Mouse (Mus musculus) megakaryocyte-erythroid progenitor cell, adult 5-6 weeks (primary cell): ENCODE measurements around the gene Utrn. TPM values are rescaled to one million over a fixed set of nuclear protein-coding genes. Genes with fewer than 3 reads are reported as not detected.

Source experiments
- ATAC-seq: replicated peaks from 2 replicates; pipeline ENCODE4 v1.8.0; 2016; ENCODE audit warnings: mild to moderate bottlenecking, inconsistent platforms; ENCODE audit not compliant: severe bottlenecking, poor library complexity, low FRiP score, low TSS enrichment
- total RNA-seq, 2 experiments: library from RNA; stranded (forward) in 1 of 2; stranded (reverse) in 1 of 2; fragments of 200-1000, 215-1000 nt in 1 of 2; fragments of >200 nt in 1 of 2; fragmentation: Nextera tagmentation in 1 of 2; gene quantifications; 2 replicates each; pipeline ENCODE4 v1.2.3; 2014 to 2017

Gene Utrn
- total RNA-seq (2014; fragmentation: Nextera tagmentation): 22.7 and 27.6 TPM in 2 replicates
- total RNA-seq (2017): 17.9 and 24.2 TPM in 2 replicates

GRCm38 (mm10) chr10:12869029-12869671 is at the start of gene Utrn:
Gene Utrn, minus strand, starts transcription at chr10:12869365.
- peak; percentile 60 for ATAC-seq

- ATAC-seq: no peak
Observed at GRCm38 (mm10) chr10:12917626-12918025, 48.5 kb upstream of the Utrn start.

GRCm38 (mm10) chr10:12916376-12916775 is 47.2 kb upstream of the Utrn start:
- ATAC-seq: no peak

GRCm38 (mm10) chr10:12915826-12916225 is 46.7 kb upstream of the Utrn start:
- ATAC-seq: no peak

- ATAC-seq: no peak
Observed at GRCm38 (mm10) chr10:12914203-12914602, 45.0 kb upstream of the Utrn start.

GRCm38 (mm10) chr10:12911981-12912530 is 42.9 kb upstream of the Utrn start:
- peak; percentile 48 for ATAC-seq

- no peak for ATAC-seq
Observed at GRCm38 (mm10) chr10:12911451-12911850, 42.3 kb upstream of the Utrn start.

GRCm38 (mm10) chr10:12909891-12910290 is 40.7 kb upstream of the Utrn start:
- no peak for ATAC-seq

- ATAC-seq: no peak
Observed at GRCm38 (mm10) chr10:12909179-12909578, 40.0 kb upstream of the Utrn start.

- no peak for ATAC-seq
Observed at GRCm38 (mm10) chr10:12904140-12904528, 35.0 kb upstream of the Utrn start.

- peak; percentile 79 for ATAC-seq
Observed at GRCm38 (mm10) chr10:12903440-12904139, 34.4 kb upstream of the Utrn start.

GRCm38 (mm10) chr10:12899901-12900300 is 30.7 kb upstream of the Utrn start:
- ATAC-seq: no peak

- no peak for ATAC-seq
Observed at GRCm38 (mm10) chr10:12893339-12893738, 24.2 kb upstream of the Utrn start.

- peak; percentile 82 for ATAC-seq
Observed at GRCm38 (mm10) chr10:12888373-12888772, 19.2 kb upstream of the Utrn start.

GRCm38 (mm10) chr10:12887792-12888191 is 18.6 kb upstream of the Utrn start:
- no peak for ATAC-seq

- ATAC-seq: no peak
Observed at GRCm38 (mm10) chr10:12884308-12884948, 15.3 kb upstream of the Utrn start.

- ATAC-seq: no peak
Observed at GRCm38 (mm10) chr10:12881911-12882310, 12.7 kb upstream of the Utrn start.

GRCm38 (mm10) chr10:12879313-12879695 is 10.1 kb upstream of the Utrn start:
- ATAC-seq: no peak

GRCm38 (mm10) chr10:12878661-12879312 is 9.6 kb upstream of the Utrn start:
- ATAC-seq: no peak

- ATAC-seq: no peak
Observed at GRCm38 (mm10) chr10:12876426-12876825, 7.3 kb upstream of the Utrn start.
